Mouse (Mus musculus) adrenal gland, adult 8-10 months (tissue): ENCODE measurements around the gene Irak4. TPM values are rescaled to one million over a fixed set of nuclear protein-coding genes. Genes with fewer than 3 reads are reported as not detected.

Source experiments
- DNase-seq: peaks from one replicate; pipeline ENCODE4 v3.0.0; 2022
- total RNA-seq, 4 experiments: library from RNA; stranded (reverse); gene quantifications; 2 replicates each; pipeline ENCODE4 v1.2.4; 2022

The Irak4 gene
- 10 to 100 TPM; 11.9 to 16.8 (median 14.1) TPM for total RNA-seq

GRCm38 (mm10) chr15:94543409-94544051, at the start of gene Irak4, which contains the start of gene Pus7l:
Irak4 (plus strand) TSS chr15:94543643.
Pus7l (minus strand) TSS chr15:94543547.
- peak; percentile 91 for DNase-seq

GRCm38 (mm10) chr15:94494445-94494844, 49.0 kb upstream of the Irak4 start:
- no peak for DNase-seq

GRCm38 (mm10) chr15:94495936-94496335, 47.5 kb upstream of the Irak4 start:
- no peak for DNase-seq

- no peak for DNase-seq
Observed at GRCm38 (mm10) chr15:94499260-94499659, 44.2 kb upstream of the Irak4 start.

GRCm38 (mm10) chr15:94503451-94504215, 39.8 kb upstream of the Irak4 start:
- DNase-seq: no peak

GRCm38 (mm10) chr15:94517913-94518491, 25.4 kb upstream of the Irak4 start:
- DNase-seq: no peak

GRCm38 (mm10) chr15:94520205-94520900, 23.1 kb upstream of the Irak4 start:
- DNase-seq: no peak

- DNase-seq: no peak
Observed at GRCm38 (mm10) chr15:94520959-94521358, 22.5 kb upstream of the Irak4 start.

- no peak for DNase-seq
Observed at GRCm38 (mm10) chr15:94523251-94523650, 20.2 kb upstream of the Irak4 start.

GRCm38 (mm10) chr15:94524956-94525355, 18.5 kb upstream of the Irak4 start:
- no peak for DNase-seq

GRCm38 (mm10) chr15:94530519-94530918, 12.9 kb upstream of the Irak4 start:
- no peak for DNase-seq

GRCm38 (mm10) chr15:94532306-94532705, 11.1 kb upstream of the Irak4 start:
- no peak for DNase-seq

- DNase-seq: no peak
Observed at GRCm38 (mm10) chr15:94532956-94533355, 10.5 kb upstream of the Irak4 start.

- DNase-seq: no peak
Observed at GRCm38 (mm10) chr15:94535521-94535920, 7.9 kb upstream of the Irak4 start.

GRCm38 (mm10) chr15:94539296-94539695, 4.1 kb upstream of the Irak4 start:
- DNase-seq: no peak

- no peak for DNase-seq
Observed at GRCm38 (mm10) chr15:94542567-94543408, 655 bp upstream of the Irak4 start.

- DNase-seq: no peak
Observed at GRCm38 (mm10) chr15:94544052-94544636, 701 bp downstream of the Irak4 start.

- DNase-seq: no peak
Observed at GRCm38 (mm10) chr15:94544844-94545243, 1.4 kb downstream of the Irak4 start.

GRCm38 (mm10) chr15:94553536-94553935, 10.1 kb downstream of the Irak4 start:
- no peak for DNase-seq

GRCm38 (mm10) chr15:94557442-94557841, 14.0 kb downstream of the Irak4 start:
- DNase-seq: peak; percentile 56

- DNase-seq: no peak
Observed at GRCm38 (mm10) chr15:94558895-94559656, 15.6 kb downstream of the Irak4 start.
